Mouse (Mus musculus) ES-E14 (cell line): ENCODE measurements around the gene Pygm.

Source experiments
- CHD2 ChIP-seq: IDR thresholded peaks from 2 replicates; pipeline ENCODE4 v1.6.1; 2014; ENCODE audit warnings: mild to moderate bottlenecking, low read depth, low read length, inconsistent platforms
- ZC3H11A ChIP-seq: IDR thresholded peaks from 2 replicates; pipeline ENCODE4 v1.6.1; 2012; ENCODE audit warnings: low read depth, mild to moderate bottlenecking, inconsistent platforms, low read length, borderline replicate concordance

DNA sequence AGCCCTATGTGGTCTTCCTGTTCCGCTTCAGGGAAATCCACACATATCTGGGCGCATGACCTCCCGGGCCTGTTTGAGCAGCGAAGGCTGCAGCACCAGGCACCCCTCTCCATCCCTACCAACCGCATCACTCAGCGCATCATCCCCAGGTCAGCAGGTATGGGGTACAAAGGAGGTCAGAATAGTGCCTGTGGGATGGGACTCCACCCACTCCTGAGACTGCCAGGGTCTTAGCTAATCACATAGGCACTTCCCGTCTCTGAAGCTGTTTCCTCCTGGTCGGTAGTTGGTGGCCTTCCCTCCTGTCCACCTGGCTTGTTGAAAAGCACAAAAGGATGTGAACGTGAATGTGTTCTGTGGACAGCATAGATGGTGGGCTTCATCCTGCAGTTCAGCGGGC is 37.5 kb upstream of the Pygm start:
- TF ChIP-seq CHD2, result no peak
- no peak for TF ChIP-seq ZC3H11A
